Mouse (Mus musculus): ENCODE measurements around the gene Gtf2ird2. TPM values are rescaled to one million over a fixed set of nuclear protein-coding genes. Genes with fewer than 3 reads are reported as not detected.
A peak's percentile ranks its signal among the peaks of the same experiment; 100 is the strongest.

Gene Gtf2ird2
- polyA plus RNA-seq, 1 experiment: 9.7 TPM

GRCm38 (mm10) chr5:134176169-134176881 lies 7.5 kb upstream of the Gtf2ird2 start, which contains the start of gene Rcc1l:
TSS of gene Rcc1l (minus strand) at chr5:134176774.
- Histone ChIP-seq H3K27ac (ENCODE audit: control insufficient read depth, insufficient read depth, low read length) (no peak within 1 kb of the TSS), H3K36me3 (ENCODE audit: control insufficient read depth, insufficient read depth, low read length) (no peaks in the 10 kb centered on the region), H3K4me3 (ENCODE audit: control insufficient read depth, insufficient read depth, low read length) (peak within 1 kb of the TSS; percentile 83), H3K4me1 (replicated peaks; ENCODE audit: control insufficient read depth, insufficient read depth, low read length) (peaks cover 9% of the 10 kb centered on the region), H3K27me3 (ENCODE audit: control insufficient read depth, insufficient read depth, low read length) (no peaks in the 10 kb centered on the region)
- under 1% methylated on average over 72 of the region's 72 CpGs for WGBS
- DNase-seq: peak; percentile 82
- TF ChIP-seq CTCF (IDR thresholded peaks at IDR 0.05; ENCODE audit: borderline replicate concordance, control insufficient read depth, extremely low read depth, insufficient read depth, low read length, poor library complexity) (0 out of 2 replicates have a peak, but pooled peaks have one; percentile 25), POLR2A (IDR thresholded peaks at IDR 0.05; ENCODE audit: control insufficient read depth, extremely low read depth, insufficient read depth, low read length, poor library complexity) (0 out of 2 replicates have a peak, but pooled peaks have one; percentile 14)

GRCm38 (mm10) chr5:134178536-134178935 lies 5.3 kb upstream of the Gtf2ird2 start:
- Histone ChIP-seq H3K36me3 (ENCODE audit: control insufficient read depth, insufficient read depth, low read length) (no peaks in the 10 kb centered on the region), H3K4me3 (ENCODE audit: control insufficient read depth, insufficient read depth, low read length) (no peak overlapping the region), H3K27ac (ENCODE audit: control insufficient read depth, insufficient read depth, low read length) (no peak overlapping the region), H3K27me3 (ENCODE audit: control insufficient read depth, insufficient read depth, low read length) (no peaks in the 10 kb centered on the region), H3K4me1 (replicated peaks; ENCODE audit: control insufficient read depth, insufficient read depth, low read length) (peaks cover 19% of the 10 kb centered on the region)
- WGBS: 91% methylated on average over 7 of the region's 7 CpGs
- TF ChIP-seq POLR2A (IDR thresholded peaks at IDR 0.05; ENCODE audit: control insufficient read depth, extremely low read depth, insufficient read depth, low read length, poor library complexity) (no peak), CTCF (IDR thresholded peaks at IDR 0.05; ENCODE audit: borderline replicate concordance, control insufficient read depth, extremely low read depth, insufficient read depth, low read length, poor library complexity) (no peak)
- no peak for DNase-seq

- Histone ChIP-seq H3K27me3 (ENCODE audit: control insufficient read depth, insufficient read depth, low read length) (no peaks in the 10 kb centered on the region), H3K4me3 (ENCODE audit: control insufficient read depth, insufficient read depth, low read length) (no peak overlapping the region), H3K4me1 (replicated peaks; ENCODE audit: control insufficient read depth, insufficient read depth, low read length) (peaks cover 23% of the 10 kb centered on the region), H3K36me3 (ENCODE audit: control insufficient read depth, insufficient read depth, low read length) (no peaks in the 10 kb centered on the region), H3K27ac (ENCODE audit: control insufficient read depth, insufficient read depth, low read length) (no peak overlapping the region)
- TF ChIP-seq CTCF (IDR thresholded peaks at IDR 0.05; ENCODE audit: borderline replicate concordance, control insufficient read depth, extremely low read depth, insufficient read depth, low read length, poor library complexity) (no peak), POLR2A (IDR thresholded peaks at IDR 0.05; ENCODE audit: control insufficient read depth, extremely low read depth, insufficient read depth, low read length, poor library complexity) (no peak)
- peak; percentile 84 for DNase-seq
- whole genome bisulfite sequencing: 14% methylated on average over 7 of the region's 7 CpGs
Measured at GRCm38 (mm10) chr5:134179871-134180270, 3.9 kb upstream of the Gtf2ird2 start.

- no peaks in the 10 kb centered on the region for H3K27me3 ChIP-seq (ENCODE audit: control insufficient read depth, insufficient read depth, low read length)
- H3K27ac ChIP-seq (ENCODE audit: control insufficient read depth, insufficient read depth, low read length): no peak overlapping the region
- DNase-seq: no peak
- TF ChIP-seq POLR2A (IDR thresholded peaks at IDR 0.05; ENCODE audit: control insufficient read depth, extremely low read depth, insufficient read depth, low read length, poor library complexity) (no peak), CTCF (IDR thresholded peaks at IDR 0.05; ENCODE audit: borderline replicate concordance, control insufficient read depth, extremely low read depth, insufficient read depth, low read length, poor library complexity) (no peak)
- 84% methylated on average over 3 of the region's 3 CpGs for WGBS
- no peak overlapping the region for H3K4me3 ChIP-seq (ENCODE audit: control insufficient read depth, insufficient read depth, low read length)
- peaks cover 18% of the 10 kb centered on the region for H3K4me1 ChIP-seq (replicated peaks; ENCODE audit: control insufficient read depth, insufficient read depth, low read length)
- H3K36me3 ChIP-seq (ENCODE audit: control insufficient read depth, insufficient read depth, low read length): no peaks in the 10 kb centered on the region
Measured at GRCm38 (mm10) chr5:134182172-134182571, 1.6 kb upstream of the Gtf2ird2 start.

- 72% methylated on average over 4 of the region's 4 CpGs for WGBS
- H3K27ac ChIP-seq (ENCODE audit: control insufficient read depth, insufficient read depth, low read length): no peak overlapping the region
- TF ChIP-seq POLR2A (IDR thresholded peaks at IDR 0.05; ENCODE audit: control insufficient read depth, extremely low read depth, insufficient read depth, low read length, poor library complexity) (no peak), CTCF (IDR thresholded peaks at IDR 0.05; ENCODE audit: borderline replicate concordance, control insufficient read depth, extremely low read depth, insufficient read depth, low read length, poor library complexity) (no peak)
- no peak overlapping the region for H3K4me3 ChIP-seq (ENCODE audit: control insufficient read depth, insufficient read depth, low read length)
- peaks cover 18% of the 10 kb centered on the region for H3K4me1 ChIP-seq (replicated peaks; ENCODE audit: control insufficient read depth, insufficient read depth, low read length)
- no peaks in the 10 kb centered on the region for H3K27me3 ChIP-seq (ENCODE audit: control insufficient read depth, insufficient read depth, low read length)
- H3K36me3 ChIP-seq (ENCODE audit: control insufficient read depth, insufficient read depth, low read length): no peaks in the 10 kb centered on the region
- no peak for DNase-seq
Measured at GRCm38 (mm10) chr5:134182735-134183134, 1.1 kb upstream of the Gtf2ird2 start.

GRCm38 (mm10) chr5:134183162-134183561 lies 657 bp upstream of the Gtf2ird2 start:
- H3K4me3 ChIP-seq (ENCODE audit: control insufficient read depth, insufficient read depth, low read length): peak overlapping the region; percentile 53
- H3K27ac ChIP-seq (ENCODE audit: control insufficient read depth, insufficient read depth, low read length): peak overlapping the region; percentile 2; the same call in 1 of the 2 replicates
- H3K36me3 ChIP-seq (ENCODE audit: control insufficient read depth, insufficient read depth, low read length): no peaks in the 10 kb centered on the region
- H3K27me3 ChIP-seq (ENCODE audit: control insufficient read depth, insufficient read depth, low read length): no peaks in the 10 kb centered on the region
- 36% methylated on average over 7 of the region's 7 CpGs for WGBS
- no peak for DNase-seq
- TF ChIP-seq CTCF (IDR thresholded peaks at IDR 0.05; ENCODE audit: borderline replicate concordance, control insufficient read depth, extremely low read depth, insufficient read depth, low read length, poor library complexity): no peak
- TF ChIP-seq POLR2A (IDR thresholded peaks at IDR 0.05; ENCODE audit: control insufficient read depth, extremely low read depth, insufficient read depth, low read length, poor library complexity): no peak
- peaks cover 21% of the 10 kb centered on the region for H3K4me1 ChIP-seq (replicated peaks; ENCODE audit: control insufficient read depth, insufficient read depth, low read length)

All from thymus, adult 2 months (tissue).